Mouse (Mus musculus): ENCODE data around the gene Ing4. TPM values are rescaled to one million over a fixed set of nuclear protein-coding genes. Genes with fewer than 3 reads are reported as not detected.
A peak's percentile ranks its signal among the peaks of the same experiment; 100 is the strongest.
"Not testable (repeated sequence)": the region's sequence is repeated elsewhere in the genome, so short reads cannot be mapped to it uniquely, and the experiment has no call there.

Ing4 gene
- polyA plus RNA-seq, 1 experiment from 2014 or later = 113 TPM

DNA sequence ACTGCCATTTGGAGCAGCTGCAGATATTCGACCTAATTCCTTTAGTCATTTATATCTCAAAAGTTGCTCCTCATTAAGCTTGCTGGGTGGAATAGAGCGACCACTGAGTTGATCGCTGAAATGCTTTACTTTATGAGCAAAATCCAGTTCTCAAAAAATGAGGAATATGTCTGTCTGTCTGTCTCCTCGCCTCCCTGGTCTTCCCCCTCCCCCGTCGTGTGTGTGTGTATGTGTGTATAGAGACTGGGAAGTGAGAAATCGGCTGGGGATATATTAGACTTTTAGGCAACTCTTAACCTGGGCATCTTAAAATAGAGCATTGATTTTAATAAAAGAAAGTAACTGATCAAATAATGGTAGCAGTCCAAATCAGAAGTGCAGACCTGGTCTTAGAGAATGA, 661 bp downstream of the Ing4 start:
- DNase-seq (ENCODE audit: low spot score) = no peak

DNA sequence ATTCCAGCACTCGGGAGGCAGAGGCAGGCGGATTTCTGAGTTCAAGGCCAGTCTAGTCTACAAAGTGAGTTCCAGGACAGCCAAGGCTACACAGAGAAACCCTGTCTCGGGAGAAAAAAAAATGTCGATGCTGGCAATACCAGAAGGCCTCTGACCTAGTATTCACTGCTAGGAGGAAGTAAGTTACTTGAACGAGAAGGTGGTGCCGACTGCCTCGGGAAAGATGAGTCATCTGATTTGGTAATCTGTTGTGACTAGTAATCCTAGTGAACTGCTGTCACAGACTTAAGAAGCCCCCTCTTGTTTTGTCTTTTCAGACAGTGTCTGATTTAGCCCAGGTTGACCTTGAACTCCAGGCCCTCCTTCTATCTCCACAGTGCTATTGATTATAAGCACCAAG, 1.5 kb downstream of the Ing4 start:
- DNase-seq (ENCODE audit: low spot score) = no peak

DNA sequence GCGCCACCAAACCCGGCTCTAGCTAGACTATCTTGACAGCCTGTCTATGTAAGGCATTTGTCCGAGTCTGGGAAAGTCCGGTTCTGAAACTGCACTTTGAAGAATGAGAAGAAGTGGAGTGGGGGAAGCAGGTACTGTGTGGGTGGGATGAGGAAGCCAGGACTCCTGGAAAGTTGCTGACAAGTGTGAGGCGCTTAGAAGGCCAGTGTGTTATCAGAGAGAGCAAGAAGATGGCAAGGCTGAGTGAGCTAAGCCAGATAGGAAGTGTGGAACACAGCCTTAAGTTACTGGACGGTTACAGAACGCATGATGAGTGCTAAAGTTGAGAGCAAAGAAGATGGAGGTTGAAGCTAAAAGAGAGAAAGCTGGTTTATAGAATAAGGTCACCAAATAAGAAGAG, 2.5 kb downstream of the Ing4 start:
- DNase-seq (ENCODE audit: low spot score) = no peak

DNA sequence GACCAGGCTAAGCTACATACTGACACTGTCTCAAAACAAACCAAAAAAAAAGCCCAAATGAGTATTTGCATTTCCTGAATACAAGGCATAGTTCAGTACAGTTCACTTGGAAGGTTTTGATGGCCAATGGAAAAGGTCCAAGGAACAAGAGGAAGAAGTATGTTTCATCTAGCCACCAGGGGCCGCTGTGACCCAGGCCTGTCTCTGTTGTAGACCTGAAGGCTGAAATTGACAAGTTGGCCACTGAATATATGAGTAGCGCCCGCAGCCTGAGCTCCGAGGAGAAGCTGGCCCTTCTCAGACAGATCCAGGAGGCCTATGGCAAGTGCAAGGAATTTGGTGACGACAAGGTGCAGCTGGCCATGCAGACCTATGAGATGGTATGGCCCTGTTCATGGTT, 7.1 kb downstream of the Ing4 start:
- DNase-seq (ENCODE audit: low spot score) = peak; percentile 74

DNA sequence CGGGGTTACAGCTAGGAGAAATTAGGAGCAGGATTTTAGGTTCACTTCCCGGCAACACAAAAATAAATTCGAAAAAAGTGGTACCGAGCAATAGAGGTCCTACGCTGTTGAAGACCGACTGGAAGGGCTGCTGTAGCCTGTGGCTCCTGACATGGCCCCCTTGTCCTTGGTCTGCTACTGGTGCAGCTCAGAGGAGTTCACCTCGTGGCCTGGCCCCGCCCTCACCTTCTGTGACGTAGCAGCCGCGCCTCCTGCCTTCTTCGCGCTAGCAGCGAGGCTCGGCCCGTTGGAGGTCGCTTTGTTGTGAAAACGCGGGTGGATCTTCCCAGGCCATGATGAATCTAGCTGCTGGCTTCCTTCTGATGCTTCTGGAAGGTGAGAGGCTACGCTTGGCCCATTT, 10.1 kb downstream of the Ing4 start, which contains the start of gene Acrbp:
Acrbp (plus strand) TSS at position 12 of the 400 bp plus-strand sequence.
- DNase-seq (ENCODE audit: low spot score) = peak; percentile 35

DNA sequence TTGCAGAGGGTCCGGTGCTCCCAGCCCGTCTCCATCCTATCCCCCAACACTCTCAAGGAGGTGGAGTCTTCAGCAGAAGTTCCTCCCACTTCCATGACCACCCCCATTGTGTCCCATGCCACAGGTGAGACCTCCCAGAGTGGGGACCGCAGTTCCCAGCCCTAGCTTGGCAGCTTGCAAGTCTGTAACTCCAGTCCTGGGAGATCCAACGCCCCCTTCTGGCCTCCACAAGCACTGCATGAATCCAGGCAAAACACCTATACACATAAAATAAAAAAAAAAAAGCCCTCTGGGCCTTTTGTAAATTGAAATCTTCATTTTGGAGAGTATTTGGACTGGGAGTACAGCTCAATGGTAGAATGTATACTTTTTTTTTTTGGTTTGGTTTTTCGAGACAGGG, 11.7 kb downstream of the Ing4 start:
- DNase-seq (ENCODE audit: low spot score) = peak; percentile 20

DNA sequence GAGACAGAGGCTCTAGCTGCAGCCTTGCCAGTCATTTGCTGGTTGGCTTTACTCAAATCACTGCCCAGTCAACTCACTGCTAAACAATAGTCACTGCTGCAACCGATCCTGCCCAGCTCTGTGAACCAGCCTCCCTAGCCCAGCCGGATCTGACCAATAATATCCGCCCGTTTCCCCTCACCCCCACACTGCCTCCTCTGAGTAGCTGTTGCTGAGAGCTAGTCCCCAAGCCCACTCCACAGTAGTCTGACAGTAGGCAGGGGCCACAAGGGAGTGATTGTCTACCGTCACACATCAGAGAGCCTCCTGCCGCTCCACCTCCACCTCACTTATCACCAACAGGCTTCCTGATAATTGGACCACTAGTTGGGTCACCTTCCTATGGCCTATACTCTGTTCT, 21.9 kb downstream of the Ing4 start:
- no peak for DNase-seq (ENCODE audit: low spot score)

DNA sequence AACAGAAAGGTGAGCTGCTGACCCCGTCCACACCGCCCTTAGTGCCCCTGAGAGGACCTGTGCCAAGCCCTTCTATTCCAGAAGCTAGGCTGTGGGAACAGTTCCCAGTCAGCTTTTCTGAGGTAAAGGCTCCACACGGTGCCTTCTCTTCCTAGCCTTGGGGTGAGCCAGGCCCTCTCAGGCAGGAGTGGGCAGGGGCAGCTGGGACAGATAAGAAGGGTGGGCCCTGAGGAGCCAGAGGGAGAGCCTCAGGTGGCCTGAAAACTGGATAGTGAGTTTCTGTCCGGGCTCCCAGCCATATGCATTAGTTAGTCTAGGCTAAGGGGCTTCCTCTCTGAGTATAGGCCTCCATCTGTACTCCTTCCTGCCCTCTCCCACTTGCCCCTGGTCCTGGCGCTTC, 23.0 kb downstream of the Ing4 start:
- DNase-seq (ENCODE audit: low spot score) = no peak

DNA sequence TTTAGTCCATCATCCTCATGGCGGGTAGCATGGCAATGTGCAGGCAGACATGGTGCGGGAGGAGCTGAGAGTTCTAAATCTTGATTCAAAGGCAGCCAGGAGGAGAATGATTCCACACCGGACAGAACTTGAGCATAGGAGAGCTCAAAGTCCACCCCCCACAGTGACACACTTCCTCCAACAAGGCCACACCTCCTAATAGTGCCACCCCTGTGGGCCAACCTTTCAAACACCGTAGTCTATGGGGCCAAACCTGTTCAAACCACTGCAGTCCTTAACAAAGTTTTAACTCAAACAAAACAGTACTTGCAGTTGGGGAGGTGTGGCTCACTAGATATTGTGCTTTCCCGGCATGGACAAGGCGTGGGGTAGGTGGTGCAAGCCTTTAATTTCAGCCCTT, 24.3 kb downstream of the Ing4 start:
- DNase-seq (ENCODE audit: low spot score) = no peak

DNA sequence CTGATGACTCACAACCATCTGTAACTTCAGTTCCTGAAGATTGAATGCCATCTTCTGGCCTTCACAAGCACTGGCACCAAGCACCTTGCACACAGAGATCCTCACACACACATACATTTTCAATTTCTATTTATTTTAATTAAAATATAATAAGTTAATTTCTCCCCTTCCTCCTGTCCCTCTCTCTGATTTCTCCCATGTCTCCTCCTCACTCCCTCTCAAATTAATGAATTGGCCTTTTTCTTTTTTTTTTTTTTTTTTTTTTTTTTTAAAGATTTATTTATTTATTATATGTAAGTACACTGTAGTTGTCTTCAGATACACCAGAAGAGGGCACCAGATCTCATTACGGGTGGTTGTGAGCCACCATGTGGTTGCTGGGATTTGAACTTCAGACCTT, 25.7 kb downstream of the Ing4 start:
- DNase-seq (ENCODE audit: low spot score) = not testable (repeated sequence)

DNA sequence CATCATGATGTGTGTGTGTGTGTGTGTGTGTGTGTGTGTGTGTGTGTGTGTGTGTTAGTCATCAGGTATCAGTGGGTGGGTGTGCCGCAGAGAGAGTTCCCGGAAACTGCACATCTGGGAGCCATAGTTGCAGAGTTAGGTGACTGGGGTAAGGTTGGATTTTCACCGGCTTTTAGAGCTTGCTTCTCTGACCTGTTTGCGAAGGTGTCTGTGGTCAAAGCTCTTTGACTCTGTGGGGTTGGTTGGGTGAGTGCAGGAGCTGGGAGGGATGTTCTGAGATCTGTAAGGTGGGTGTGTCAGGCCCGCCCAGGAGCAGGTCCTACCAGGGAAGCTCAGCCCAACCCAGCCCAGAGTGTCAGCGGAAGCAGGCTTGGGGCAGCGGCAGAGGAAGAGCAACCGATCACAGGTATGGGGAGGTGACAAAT, 28.0 kb downstream of the Ing4 start, which contains the start of gene Lpar5:
Lpar5 (plus strand) TSS at position 350 of the 425 bp plus-strand sequence.
- no peak for DNase-seq (ENCODE audit: low spot score)

DNA sequence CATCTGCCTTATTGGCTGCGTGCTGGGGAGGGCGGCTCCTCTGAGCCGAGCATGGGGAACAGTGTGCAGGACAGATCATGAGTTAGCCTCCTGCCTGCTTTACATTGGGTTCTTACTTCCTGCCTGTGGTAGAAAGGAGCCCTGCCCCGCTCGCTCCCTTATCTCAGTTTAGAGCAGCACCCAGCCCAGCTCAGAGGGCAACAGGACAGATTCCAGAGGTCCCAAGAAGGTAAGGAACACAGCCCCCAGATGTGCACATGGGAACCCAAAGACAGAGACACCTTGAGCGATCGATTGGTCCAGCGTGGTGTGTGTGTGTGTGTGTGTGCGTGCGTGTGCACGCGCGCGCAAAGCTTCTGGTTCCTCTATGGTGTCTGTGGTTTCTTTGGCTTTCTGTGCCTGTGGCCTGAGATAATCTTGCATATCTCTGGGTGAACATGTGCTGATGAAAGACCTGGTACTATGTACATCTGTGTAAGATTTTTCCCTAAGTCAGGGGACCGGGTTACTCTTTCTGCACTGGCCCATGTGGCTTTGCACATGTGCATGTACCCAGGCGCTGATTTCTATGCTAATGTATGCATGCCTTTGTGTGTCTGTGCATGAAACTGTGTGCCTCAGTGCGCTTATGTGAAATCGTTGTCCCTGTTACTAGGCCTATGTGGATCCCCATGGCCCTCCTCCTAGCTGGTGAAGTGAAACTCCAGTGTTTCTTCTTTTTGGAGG, 31.8 kb downstream of the Ing4 start:
- peak; percentile 63 for DNase-seq (ENCODE audit: low spot score)

DNA sequence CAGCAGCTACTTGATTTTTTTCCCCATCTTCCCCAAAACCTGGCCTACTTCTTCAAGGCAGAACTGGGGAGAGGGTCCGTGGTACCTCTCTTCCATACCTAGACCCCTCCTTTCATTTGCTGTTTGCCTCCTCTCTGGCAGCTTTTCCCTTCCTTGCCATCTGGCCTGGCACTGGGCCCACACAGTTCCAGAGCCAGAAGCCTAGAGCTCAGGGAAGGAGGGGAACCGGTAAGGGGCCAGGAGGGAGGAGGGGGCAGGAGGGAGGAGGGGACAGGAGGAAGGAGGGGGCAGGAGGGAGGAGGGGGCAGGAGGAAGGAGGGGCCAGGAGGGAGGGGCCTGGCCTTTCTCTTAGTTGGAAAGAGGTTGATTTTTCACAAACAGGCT, 32.3 kb downstream of the Ing4 start:
- DNase-seq (ENCODE audit: low spot score) = peak; percentile 57

DNA sequence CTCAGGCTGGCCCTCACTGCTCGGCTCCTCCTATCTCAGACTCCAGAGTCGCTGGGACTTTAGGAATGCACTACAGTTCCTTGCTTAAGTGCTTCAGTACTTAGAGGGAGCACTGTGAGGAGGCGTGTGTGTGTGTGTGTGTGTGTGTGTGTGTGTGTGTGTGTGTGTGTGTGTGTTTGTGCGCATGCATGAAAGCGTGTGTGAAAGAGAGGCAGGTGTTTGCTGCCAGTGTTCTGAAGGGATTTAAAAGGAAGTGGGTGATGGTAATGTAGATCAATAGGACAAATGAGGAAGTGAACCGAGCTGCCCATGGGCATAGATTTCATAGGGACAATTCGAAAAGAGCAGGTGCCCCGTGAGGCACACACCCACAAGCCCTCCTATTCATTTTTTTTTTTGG, 34.3 kb downstream of the Ing4 start:
- peak; percentile 62 for DNase-seq (ENCODE audit: low spot score)

DNA sequence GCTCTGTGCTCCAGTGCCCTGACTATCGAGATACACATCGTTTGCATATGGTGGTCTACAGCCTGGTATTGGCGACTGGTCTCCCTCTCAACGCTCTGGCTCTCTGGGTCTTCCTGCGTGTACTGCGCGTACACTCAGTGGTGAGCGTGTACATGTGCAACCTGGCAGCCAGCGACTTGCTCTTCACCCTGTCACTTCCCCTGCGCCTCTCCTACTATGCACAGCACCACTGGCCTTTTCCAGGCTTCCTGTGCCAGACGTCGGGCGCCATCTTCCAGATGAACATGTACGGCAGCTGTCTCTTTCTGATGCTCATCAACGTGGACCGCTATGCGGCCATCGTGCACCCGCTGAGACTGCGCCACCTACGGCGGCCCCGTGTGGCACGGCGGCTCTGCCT, 41.8 kb downstream of the Ing4 start:
- DNase-seq (ENCODE audit: low spot score) = no peak

DNA sequence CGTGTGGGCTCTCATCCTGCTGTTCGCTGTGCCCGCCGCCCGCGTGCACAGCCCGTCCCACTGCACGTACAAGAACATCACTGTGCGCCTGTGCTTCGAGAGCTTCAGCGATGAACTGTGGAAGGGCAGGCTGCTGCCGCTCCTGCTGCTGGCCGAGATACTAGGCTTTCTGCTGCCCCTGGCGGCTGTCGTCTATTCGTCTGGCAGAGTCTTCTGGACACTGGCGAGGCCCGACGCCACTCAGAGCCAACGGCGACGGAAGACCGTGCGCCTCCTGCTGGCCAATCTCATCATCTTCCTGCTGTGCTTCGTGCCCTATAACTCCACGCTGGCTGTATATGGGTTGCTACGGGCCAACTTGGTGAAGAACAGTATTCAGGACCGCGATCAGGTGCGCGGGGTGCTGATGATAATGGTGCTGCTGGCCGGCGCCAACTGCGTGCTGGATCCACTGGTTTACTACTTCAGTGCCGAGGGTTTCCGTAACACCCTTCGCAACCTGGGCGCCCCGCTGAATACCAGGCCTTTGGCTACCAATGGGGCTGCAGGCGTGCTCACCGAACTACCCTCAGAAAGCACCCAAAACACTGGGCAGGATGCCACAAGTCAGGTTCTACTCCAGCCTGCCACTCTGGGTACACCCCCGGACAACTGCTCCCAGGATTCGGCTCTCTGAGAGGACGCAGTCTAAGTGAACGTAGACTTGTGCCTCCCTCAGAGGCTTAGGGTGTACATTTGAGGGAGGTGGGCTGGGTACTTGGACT, 42.4 kb downstream of the Ing4 start:
- peak; percentile 40 for DNase-seq (ENCODE audit: low spot score)

DNA sequence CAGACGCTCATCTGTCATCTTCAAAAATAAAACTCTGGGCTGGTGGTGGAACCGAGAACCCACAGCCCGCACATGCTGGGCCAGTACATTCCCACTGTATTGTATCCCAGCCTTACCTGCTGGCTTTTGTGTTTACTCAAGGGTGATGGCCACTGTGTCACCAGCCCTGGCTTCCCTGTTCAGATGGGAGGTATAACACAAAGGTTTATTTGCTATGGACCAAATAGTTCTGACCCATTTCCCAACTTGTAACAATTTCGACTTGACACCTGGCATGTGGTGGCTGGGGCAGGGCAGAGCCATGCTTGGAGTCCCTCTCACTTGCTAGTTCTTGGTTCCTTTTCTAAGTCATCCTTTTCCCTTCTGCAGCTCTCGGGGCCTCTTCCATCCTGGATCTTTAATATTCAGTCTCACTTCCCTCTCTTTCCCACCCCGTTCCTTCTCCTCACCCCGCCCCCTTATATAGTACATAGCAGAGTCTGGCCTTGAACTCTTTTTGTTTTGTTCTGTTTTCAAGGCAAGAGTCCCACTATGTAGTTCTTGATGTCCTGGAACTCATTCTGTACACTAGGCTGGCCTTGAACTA, 43.3 kb downstream of the Ing4 start:
- DNase-seq (ENCODE audit: low spot score) = no peak

DNA sequence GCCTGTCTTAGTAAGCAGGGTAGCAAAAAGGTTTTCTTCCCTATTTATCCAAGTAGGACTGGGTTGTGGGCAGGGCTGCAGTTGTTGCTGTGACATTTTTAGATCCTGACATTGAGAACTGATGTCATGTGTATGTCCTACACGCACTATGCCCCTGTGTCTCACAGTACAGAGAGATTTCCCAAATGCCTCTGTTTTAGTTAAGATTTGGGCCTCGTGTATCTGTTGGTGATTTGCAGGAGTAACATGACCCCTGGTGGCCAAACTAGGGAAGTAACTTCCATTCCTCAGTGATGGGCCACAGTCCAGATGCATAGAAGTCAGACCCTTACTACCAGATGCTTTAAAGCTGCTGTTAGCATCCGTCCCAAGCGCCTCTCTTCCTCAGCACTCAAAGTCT, 44.9 kb downstream of the Ing4 start:
- DNase-seq (ENCODE audit: low spot score) = peak; percentile 80

DNA sequence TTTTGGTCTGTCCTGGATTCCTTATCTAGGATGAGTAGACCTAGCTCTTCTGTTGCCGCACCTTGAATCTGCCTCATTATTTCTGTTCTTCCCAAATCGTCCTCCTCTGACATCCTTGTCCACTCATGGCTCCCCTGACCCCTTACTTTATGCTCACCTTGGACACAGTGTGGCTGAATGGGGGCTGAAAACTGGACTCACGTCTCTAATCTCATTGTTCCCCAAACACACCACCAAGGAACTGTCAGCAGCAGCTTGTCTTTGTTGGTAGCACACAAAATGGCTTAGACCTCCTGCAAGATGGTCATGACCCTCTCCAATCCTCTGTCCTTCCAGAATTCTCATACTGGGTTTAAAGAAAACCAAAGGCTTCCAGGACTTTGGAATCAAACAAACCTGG, 48.4 kb downstream of the Ing4 start:
- DNase-seq (ENCODE audit: low spot score) = no peak

DNA sequence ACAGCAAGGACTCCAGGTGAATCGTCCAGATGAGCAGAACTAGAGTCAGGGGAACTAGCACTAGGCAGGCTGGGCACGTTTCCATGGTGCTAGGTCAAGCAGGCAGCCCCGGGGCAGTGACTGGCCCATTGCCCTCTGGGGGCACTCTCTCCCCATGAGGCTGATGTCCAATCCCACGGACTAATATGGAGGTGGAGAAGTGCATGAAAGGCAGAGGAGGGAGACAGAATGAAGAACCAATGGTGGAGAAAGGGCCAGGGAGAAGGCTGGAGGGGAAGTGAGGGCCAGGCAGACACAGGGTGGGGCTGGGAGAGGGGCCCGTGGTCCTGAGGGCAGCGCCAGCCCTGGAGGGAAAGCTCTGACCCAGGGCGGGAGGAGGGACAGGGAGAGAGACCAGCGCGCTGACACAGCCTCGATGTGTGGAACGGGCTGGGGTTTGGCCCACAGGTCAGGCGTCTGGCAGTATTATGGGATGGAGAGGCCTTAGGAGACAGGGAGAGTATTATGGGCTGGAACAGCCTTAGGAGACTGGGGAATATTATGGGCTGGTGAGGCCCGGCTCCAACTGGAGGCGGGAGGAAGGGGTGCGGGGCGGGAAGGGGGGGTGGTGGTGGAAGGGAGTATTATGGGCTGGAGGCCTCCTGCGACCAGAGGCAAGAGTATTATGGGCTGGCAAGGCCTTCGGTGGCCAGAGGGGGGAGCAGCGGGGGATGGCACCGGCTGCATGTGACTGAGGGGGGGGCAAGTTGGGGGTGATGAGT, 49.2 kb downstream of the Ing4 start:
- DNase-seq (ENCODE audit: low spot score) = peak; percentile 59

DNA sequence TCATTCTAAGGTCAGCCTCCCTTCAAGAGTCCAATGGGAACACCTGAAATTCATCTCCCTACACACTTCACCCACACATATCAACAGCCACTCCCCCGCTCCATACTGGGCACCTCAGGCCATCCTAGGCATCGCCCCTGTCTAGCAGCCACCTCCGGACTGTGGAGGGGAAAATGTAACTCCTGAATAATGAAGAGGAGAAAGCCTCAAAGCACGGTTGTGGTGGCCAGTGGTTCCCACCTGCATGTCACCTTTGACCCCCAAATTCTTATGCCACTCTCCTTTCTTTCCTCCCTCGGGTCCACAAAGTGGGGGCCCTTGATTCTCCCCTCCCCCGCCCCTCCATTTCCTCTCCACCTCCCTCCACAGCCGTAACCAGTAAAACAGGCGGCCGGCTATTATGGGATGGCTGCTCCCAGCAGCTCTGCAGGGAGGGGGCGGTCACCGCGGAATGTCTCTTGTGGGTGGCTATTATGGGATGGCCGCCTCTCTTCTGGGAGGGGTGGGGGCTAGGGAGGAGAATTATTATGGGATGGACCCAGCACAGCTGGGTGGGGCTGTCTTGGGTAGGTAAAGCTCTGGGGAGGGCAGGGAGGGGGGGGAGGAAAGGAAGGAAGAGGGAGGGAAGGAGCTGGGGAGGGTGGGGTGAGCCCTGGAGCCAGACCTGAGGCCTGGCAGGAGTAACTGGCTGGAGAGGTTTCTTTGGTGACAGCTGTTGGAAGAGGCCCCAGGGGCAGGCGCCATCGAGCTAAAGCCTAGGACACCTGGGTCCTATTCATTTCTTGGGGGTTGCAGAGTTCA, 50.2 kb downstream of the Ing4 start:
- peak; percentile 81 for DNase-seq (ENCODE audit: low spot score)

All from thymus, postnatal 0 days (tissue).